Mouse (Mus musculus): Measurements from ENCODE around the gene Slc6a21.

Slc6a21 gene

GRCm38 (mm10) chr7:45277136-45277760 is at the start of gene Slc6a21:
Gene Slc6a21 (plus strand): TSS chr7:45277513.
- peak; percentile 77 for DNase-seq (ENCODE audit: low read depth, low spot score)

GRCm38 (mm10) chr7:45228548-45228947 is 48.8 kb upstream of the Slc6a21 start:
- DNase-seq (ENCODE audit: low read depth, low spot score): no peak

GRCm38 (mm10) chr7:45229046-45229445 is 48.3 kb upstream of the Slc6a21 start:
- peak; percentile 63 for DNase-seq (ENCODE audit: low read depth, low spot score)

- DNase-seq (ENCODE audit: low read depth, low spot score): peak; percentile 95
These were observed 47.7 kb upstream of the Slc6a21 start for GRCm38 (mm10) chr7:45229459-45230203.

- no peak for DNase-seq (ENCODE audit: low read depth, low spot score)
These were observed 46.1 kb upstream of the Slc6a21 start for GRCm38 (mm10) chr7:45231192-45231591.

GRCm38 (mm10) chr7:45231941-45232340 is 45.4 kb upstream of the Slc6a21 start:
- no peak for DNase-seq (ENCODE audit: low read depth, low spot score)

- DNase-seq (ENCODE audit: low read depth, low spot score): no peak
These were observed 44.4 kb upstream of the Slc6a21 start for GRCm38 (mm10) chr7:45232716-45233465.

GRCm38 (mm10) chr7:45233580-45234332 is 43.6 kb upstream of the Slc6a21 start:
- peak; percentile 42 for DNase-seq (ENCODE audit: low read depth, low spot score)

GRCm38 (mm10) chr7:45234333-45234841 is 42.9 kb upstream of the Slc6a21 start:
- peak; percentile 91 for DNase-seq (ENCODE audit: low read depth, low spot score)

GRCm38 (mm10) chr7:45234922-45235571 is 42.3 kb upstream of the Slc6a21 start:
- DNase-seq (ENCODE audit: low read depth, low spot score): peak; percentile 94

- DNase-seq (ENCODE audit: low read depth, low spot score): peak; percentile 76
These were observed 41.6 kb upstream of the Slc6a21 start for GRCm38 (mm10) chr7:45235656-45236180.

GRCm38 (mm10) chr7:45237747-45238699 is 39.3 kb upstream of the Slc6a21 start:
- DNase-seq (ENCODE audit: low read depth, low spot score): no peak

- peak; percentile 73 for DNase-seq (ENCODE audit: low read depth, low spot score)
These were observed 38.4 kb upstream of the Slc6a21 start, which contains the start of gene Cd37 for GRCm38 (mm10) chr7:45238723-45239496. Gene Cd37 (minus strand): TSS chr7:45239115.

GRCm38 (mm10) chr7:45240109-45240508 is 37.2 kb upstream of the Slc6a21 start:
- DNase-seq (ENCODE audit: low read depth, low spot score): peak; percentile 54

GRCm38 (mm10) chr7:45240633-45241388 is 36.5 kb upstream of the Slc6a21 start, which contains the start of gene Slc6a16:
Gene Slc6a16 (plus strand): TSS chr7:45241085.
- peak; percentile 96 for DNase-seq (ENCODE audit: low read depth, low spot score)

- no peak for DNase-seq (ENCODE audit: low read depth, low spot score)
These were observed 35.9 kb upstream of the Slc6a21 start for GRCm38 (mm10) chr7:45241389-45241749.

GRCm38 (mm10) chr7:45247666-45248065 is 29.6 kb upstream of the Slc6a21 start:
- peak; percentile 79 for DNase-seq (ENCODE audit: low read depth, low spot score)

GRCm38 (mm10) chr7:45253806-45254205 is 23.5 kb upstream of the Slc6a21 start:
- DNase-seq (ENCODE audit: low read depth, low spot score): no peak
